Mouse (Mus musculus) cerebellum, adult 2 months (tissue): ENCODE measurements at regions not wholly inside any gene's neighbourhood (a gene's known extent, or its start where the extent isn't known, plus 50 kb on each side); places are given as distances from the start of the nearest gene placed in this dataset.

Source experiments
- CTCF ChIP-seq: fragments of 200-500 bp; IDR thresholded peaks from 2 replicates; pipeline ENCODE4 v1.5.1; 2011; ENCODE audit warnings: low read depth, mild to moderate bottlenecking, control low read depth, low read length, moderate library complexity, borderline replicate concordance; ENCODE audit not compliant: insufficient read depth
- POLR2A ChIP-seq: fragments of 200-500 bp; IDR thresholded peaks from 2 replicates; pipeline ENCODE4 v1.6.1; 2011; ENCODE audit warnings: low read length, control low read depth, borderline replicate concordance; ENCODE audit not compliant: insufficient read depth

DNA sequence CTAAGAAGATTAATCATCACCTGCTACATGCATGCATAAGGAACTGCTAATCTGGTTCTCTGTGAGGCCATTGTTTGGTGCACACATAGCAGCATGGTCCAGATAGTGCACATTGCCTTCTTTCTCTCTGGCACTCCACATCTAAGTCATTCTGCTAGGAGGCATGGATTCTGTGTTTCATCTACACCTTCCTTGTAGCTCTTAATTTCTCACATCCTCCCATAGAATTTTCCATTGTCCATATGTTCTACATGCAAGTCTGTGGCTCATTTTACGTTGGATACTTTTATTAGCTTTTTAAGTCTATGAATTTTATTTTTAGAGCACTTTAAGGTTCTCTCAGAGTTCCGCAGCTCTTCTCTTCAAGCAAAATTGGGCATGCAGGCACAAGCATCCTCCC, 846.7 kb upstream of the Adgrl4 start:
- TF ChIP-seq POLR2A: no peak
- TF ChIP-seq CTCF: no peak
